In genomic region chr3:157580299-157580698, GRCm38 (mm10) we compare ENCODE assay signal across 20 mouse cellular contexts. TPM values are rescaled to one million over a fixed set of nuclear protein-coding genes. Genes with fewer than 3 reads are reported as not detected.
DNase-seq lines count a peak whose midpoint lies in the region; ATAC-seq and TF ChIP-seq lines count a peak whose summit lies in the region.
"Had no signal": no experiment of that assay in that cellular context is flagged by ENCODE, and none has a peak within 500 bp of the region (broad histone marks: within the 10 kb centered on the region; RNA-seq: fewer than 3 reads in every experiment).

No protein-coding gene starts in this region.

- TF ChIP-seq POLR2A in MEL (IDR thresholded peaks at IDR 0.05; ENCODE audit: control insufficient read depth in 1 of 2, insufficient read depth in 1 of 2, low read depth in 1 of 2, low read length in 2 of 2, poor library complexity in 1 of 2) = no peak

- H3K4me3 ChIP-seq in MEL (ENCODE audit: control insufficient read depth in 1 of 2, insufficient read depth in 1 of 2, low read depth in 2 of 2, low read length in 2 of 2) = no peak overlapping the region
- no peak overlapping the region for H3K4me3 ChIP-seq in brown adipose tissue, adult 24 weeks (ENCODE audit: insufficient read depth, low read depth, low read length)
- H3K4me3 ChIP-seq in liver, embryonic 16.5 days (ENCODE audit: low read depth, low read length) = no peak overlapping the region
- H3K4me3 ChIP-seq: forebrain, embryonic 12.5 days; hindbrain, embryonic 15.5 days; limb, embryonic 10.5 days had no signal

- TF ChIP-seq CTCF in MEL (IDR thresholded peaks at IDR 0.05 in 2 of 3, conservative IDR thresholded peaks at IDR 0.05 in 1 of 3; ENCODE audit: control insufficient read depth in 1 of 3, insufficient read depth in 1 of 3, low read depth in 2 of 3, low read length in 3 of 3, poor library complexity in 1 of 3, severe bottlenecking in 1 of 3) = no peak

- 17% methylated on average over 4 of the region's 4 CpGs for WGBS in liver, embryonic 16.5 days (ENCODE audit: insufficient replicate concordance)

- peaks cover 33 to 52% of the 10 kb centered on the region in 2 experiments for H3K4me1 ChIP-seq in MEL (ENCODE audit: control insufficient read depth in 1 of 2, insufficient read depth in 2 of 2, low read length in 2 of 2)
- H3K4me1 ChIP-seq in brown adipose tissue, adult 24 weeks (ENCODE audit: control insufficient read depth, insufficient read depth, insufficient read length, low read length) = peaks cover 12% of the 10 kb centered on the region
- H3K4me1 ChIP-seq in liver, embryonic 16.5 days (ENCODE audit: control insufficient read depth, low read depth, low read length) = peaks cover 5% of the 10 kb centered on the region
- H3K4me1 ChIP-seq: hindbrain, embryonic 15.5 days had no signal

- no peaks in the 10 kb centered on the region for H3K9me3 ChIP-seq in MEL (replicated peaks; ENCODE audit: insufficient read depth, low read length)
- no peaks in the 10 kb centered on the region for H3K9me3 ChIP-seq in liver, embryonic 16.5 days (replicated peaks; ENCODE audit: control insufficient read depth, low read length)
- H3K9me3 ChIP-seq: forebrain, embryonic 12.5 days; G1E; hindbrain, embryonic 15.5 days; limb, embryonic 10.5 days had no signal

- peak overlapping the region; percentile 51; the same call in 1 of the 2 replicates for H3K27ac ChIP-seq in MEL (ENCODE audit: control insufficient read depth, low read depth, low read length)
- H3K27ac ChIP-seq in brown adipose tissue, adult 24 weeks (replicated peaks; ENCODE audit: low read depth, low read length) = peak overlapping the region; percentile 56
- no peak overlapping the region for H3K27ac ChIP-seq in liver, embryonic 16.5 days (ENCODE audit: low read length)
- H3K27ac ChIP-seq: forebrain, embryonic 12.5 days; hindbrain, embryonic 15.5 days; limb, embryonic 10.5 days had no signal

- DNase-seq in MEL (ENCODE audit: low read depth, low spot score) (peak; percentile 75), liver (peak; percentile 48)
- no peak for DNase-seq in adrenal gland, postnatal 14 days
- DNase-seq in thymus, postnatal 25 days = no peak
- no peak for DNase-seq in right cerebral cortex, postnatal 25 days
- DNase-seq: adrenal gland, adult 8-10 months; B cell, adult 2 months; cerebellum, adult 9-11 months; heart, postnatal 4 days; kidney, adult 9 months; kidney, postnatal 14 days; spleen, adult 18-20 months had no signal

- no peak for TF ChIP-seq RAD21 in MEL (IDR thresholded peaks at IDR 0.05; ENCODE audit: low read depth, low read length)

- H3K79me2 ChIP-seq in MEL (ENCODE audit: control insufficient read depth, insufficient read depth, low read length, poor library complexity) = no peaks in the 10 kb centered on the region

- 0 out of 2 replicates have a peak overlapping the region, but pooled peaks have one; percentile 12 for H3K9ac ChIP-seq in MEL (ENCODE audit: control insufficient read depth, low read depth, low read length, poor library complexity, severe bottlenecking)
- no peak overlapping the region for H3K9ac ChIP-seq in liver, embryonic 16.5 days (ENCODE audit: low read depth, low read length)
- H3K9ac ChIP-seq: forebrain, embryonic 12.5 days; hindbrain, embryonic 15.5 days had no signal

- H3K36me3 ChIP-seq in MEL (ENCODE audit: control insufficient read depth in 1 of 2, insufficient read depth in 2 of 2, low read length in 2 of 2) = peaks cover 0 to 52% of the 10 kb centered on the region in 2 experiments; a peak in 2 of 4 replicates
- H3K36me3 ChIP-seq in liver, embryonic 16.5 days (ENCODE audit: control insufficient read depth, insufficient read depth) = no peaks in the 10 kb centered on the region
- H3K36me3 ChIP-seq: forebrain, embryonic 12.5 days; G1E; hindbrain, embryonic 15.5 days; limb, embryonic 10.5 days had no signal

- peak; percentile 74 to 76 for TF ChIP-seq EP300 in MEL (IDR thresholded peaks at IDR 0.05; ENCODE audit: low read depth in 1 of 2, low read length in 2 of 2)

- ATAC-seq in liver, embryonic 16.5 days (ENCODE audit: low read depth) = peak; percentile 60

- H3K27me3 ChIP-seq in MEL (ENCODE audit: control insufficient read depth in 1 of 2, insufficient read depth in 2 of 2, low read length in 2 of 2) = no peaks in the 10 kb centered on the region
- no peaks in the 10 kb centered on the region for H3K27me3 ChIP-seq in liver, embryonic 16.5 days (ENCODE audit: control insufficient read depth, insufficient read depth, low read depth, low read length)
- H3K27me3 ChIP-seq: CH12.LX; forebrain, embryonic 12.5 days; hindbrain, embryonic 15.5 days had no signal

- H3K4me2 ChIP-seq in liver, embryonic 16.5 days (ENCODE audit: low read depth, low read length) = no peak overlapping the region
- H3K4me2 ChIP-seq: forebrain, embryonic 12.5 days; hindbrain, embryonic 15.5 days; midbrain, embryonic 11.5 days had no signal

TF ChIP-seq in MEL, 35 proteins besides CTCF, POLR2A, EP300 and RAD21 (continues in another document):
- TF ChIP-seq CHD2 (IDR thresholded peaks at IDR 0.05; ENCODE audit: low read length) (no peak), ETS1 (IDR thresholded peaks at IDR 0.05; ENCODE audit: low read depth, low read length) (peak; percentile 65), RCOR1 (IDR thresholded peaks at IDR 0.05; ENCODE audit: low read depth, low read length) (0 out of 2 replicates have a peak, but pooled peaks have one; percentile 19), MYC (IDR thresholded peaks at IDR 0.05; ENCODE audit: low read depth, low read length) (0 out of 2 replicates have a peak, but pooled peaks have one; percentile 43), MAX (IDR thresholded peaks at IDR 0.05; ENCODE audit: low read length) (peak; percentile 55; the same call in 1 of the 2 replicates), MAFK (IDR thresholded peaks at IDR 0.05; ENCODE audit: borderline replicate concordance, low read depth, low read length) (no peak), SMC3 (IDR thresholded peaks at IDR 0.05; ENCODE audit: low read depth, low read length) (no peak), JUND (IDR thresholded peaks at IDR 0.05; ENCODE audit: low read depth, low read length) (no peak), GATA1 (IDR thresholded peaks at IDR 0.05; ENCODE audit: low read depth, low read length) (peak; percentile 68), MEF2A (IDR thresholded peaks at IDR 0.05; ENCODE audit: extremely low read depth, insufficient replicate concordance, low read depth, low read length, poor library complexity, severe bottlenecking) (no peak), USF1 (IDR thresholded peaks at IDR 0.05; ENCODE audit: low read depth, low read length) (0 out of 2 replicates have a peak, but pooled peaks have one; percentile 6), BHLHE40 (IDR thresholded peaks at IDR 0.05; ENCODE audit: borderline replicate concordance, low read depth, low read length) (0 out of 2 replicates have a peak, but pooled peaks have one; percentile 23), KAT2A (conservative IDR thresholded peaks at IDR 0.05; ENCODE audit: low read depth, low read length) (no peak), POLR2AphosphoS5 (IDR thresholded peaks at IDR 0.05; ENCODE audit: borderline replicate concordance, low read depth, low read length) (no peak), TCF12 (IDR thresholded peaks at IDR 0.05; ENCODE audit: low read depth, low read length) (peak; percentile 68; the same call in 1 of the 2 replicates), ELF1 (IDR thresholded peaks at IDR 0.05; ENCODE audit: low read depth, low read length) (0 out of 2 replicates have a peak, but pooled peaks have one; percentile 23), TAL1 (IDR thresholded peaks at IDR 0.05; ENCODE audit: low read length) (peak; percentile 73), NELFE (IDR thresholded peaks at IDR 0.05; ENCODE audit: low read depth, low read length) (no peak; the same call in 1 of the 2 replicates), ZNF384 (IDR thresholded peaks at IDR 0.05; ENCODE audit: low read depth, low read length) (no peak), MAZ (IDR thresholded peaks at IDR 0.05; ENCODE audit: low read depth, low read length) (peak; percentile 23; the same call in 1 of the 2 replicates), UBTF (IDR thresholded peaks at IDR 0.05; ENCODE audit: borderline replicate concordance, insufficient read depth, low read depth, low read length) (no peak), NRF1 (IDR thresholded peaks at IDR 0.05; ENCODE audit: insufficient read depth, low read depth, low read length, poor library complexity, severe bottlenecking) (no peak), SIN3A (IDR thresholded peaks at IDR 0.05; ENCODE audit: low read length) (peak; percentile 54; the same call in 1 of the 2 replicates), HCFC1 (IDR thresholded peaks at IDR 0.05; ENCODE audit: low read depth, low read length) (no peak), CHD1 (IDR thresholded peaks at IDR 0.05; ENCODE audit: low read depth, low read length) (0 out of 2 replicates have a peak, but pooled peaks have one; percentile 36), ZMIZ1 (IDR thresholded peaks at IDR 0.05; ENCODE audit: low read depth, low read length) (no peak), MXI1 (IDR thresholded peaks at IDR 0.05; ENCODE audit: low read depth, low read length) (peak; percentile 70), TBP (IDR thresholded peaks at IDR 0.05; ENCODE audit: low read depth, low read length) (0 out of 2 replicates have a peak, but pooled peaks have one; percentile 20), GABPA (IDR thresholded peaks at IDR 0.05; ENCODE audit: low read depth, low read length) (no peak), MYB (IDR thresholded peaks at IDR 0.05; ENCODE audit: low read depth, low read length) (0 out of 2 replicates have a peak, but pooled peaks have one; percentile 24)

RNA-seq across cellular contexts. Expression of gene Ptger3, which starts 13.6 kb away (rescaled TPM):
- total RNA-seq in MEL (2012; rRNA removed) = 5.2 and 6.8 TPM in 2 replicates
- polyA plus RNA-seq in MEL (2012; ENCODE audit: insufficient read depth in 1 of 2, insufficient read length in 2 of 2, low read depth in 1 of 2, low replicate concordance in 2 of 2, missing spikeins in 1 of 2) = 1 to 10 TPM in 1 of 2 experiments, not detected in 1; 7.0 TPM
- polyA plus RNA-seq in brown adipose tissue, adult 24 weeks (2012; ENCODE audit: insufficient read depth, insufficient read length, missing spikeins) = 110 and 119 TPM in 2 replicates
- polyA plus RNA-seq in liver, embryonic 16.5 days (2015; fragmentation: Nextera tagmentation; extraction: Ambion mirVana) = 2.7 and 3.1 TPM in 2 replicates
- total RNA-seq in adrenal gland, postnatal 14 days (2021) = 8.0 and 11.4 TPM in 2 replicates
- total RNA-seq: CH12.LX had no signal

RNA-seq across cellular contexts. Expression of gene Zranb2, which starts 46.3 kb away (rescaled TPM):
- 96.6 and 98.4 TPM in 2 replicates for total RNA-seq in MEL (2012; rRNA removed)
- 100 to 1,000 TPM in 1 of 2 experiments, 10 to 100 TPM in 1; 88.0 to 200 TPM for polyA plus RNA-seq in MEL (2012; ENCODE audit: insufficient read depth in 1 of 2, insufficient read length in 2 of 2, low read depth in 1 of 2, low replicate concordance in 2 of 2, missing spikeins in 1 of 2)
- 69.3 and 71.2 TPM in 2 replicates for polyA plus RNA-seq in brown adipose tissue, adult 24 weeks (2012; ENCODE audit: insufficient read depth, insufficient read length, missing spikeins)
- 36.6 and 39.7 TPM in 2 replicates for polyA plus RNA-seq in liver, embryonic 16.5 days (2015; fragmentation: Nextera tagmentation; extraction: Ambion mirVana)
- 72.5 and 78.9 TPM in 2 replicates for total RNA-seq in adrenal gland, postnatal 14 days (2021)

Comparison
In these comparisons a context has a peak if more than half of its experiments do, and no peak if none do; other contexts are left out.
1. DNase-seq: peak in MEL (single experiment) and liver (single experiment); none in adrenal gland, postnatal 14 days (single experiment), thymus, postnatal 25 days (single experiment) and right cerebral cortex, postnatal 25 days (single experiment).
2. RNA of gene Ptger3, which starts 13.6 kb away (polyA plus RNA-seq): 110 to 119 TPM in brown adipose tissue, adult 24 weeks; 7.0 TPM in MEL and 2.7 to 3.1 TPM in liver, embryonic 16.5 days; every median in the first group is over 10 times any median in the second.